16 mouse cellular contexts compared by ENCODE assay signal in genomic region chr1:34252267-34252666, GRCm38 (mm10).
"Had no signal": no experiment of that assay in that cellular context is flagged by ENCODE, and none has a peak within 500 bp of the region (broad histone marks: within the 10 kb centered on the region; RNA-seq: fewer than 3 reads in every experiment).

No protein-coding gene starts in this region.

- H3K9ac ChIP-seq: liver, embryonic 14.5 days; lung, embryonic 14.5 days; midbrain, embryonic 13.5 days; midbrain, embryonic 15.5 days; neural tube, embryonic 12.5 days; stomach, embryonic 15.5 days had no signal

- H3K4me2 ChIP-seq: lung, embryonic 14.5 days; midbrain, embryonic 11.5 days; midbrain, embryonic 13.5 days; midbrain, embryonic 15.5 days; neural tube, embryonic 12.5 days; stomach, embryonic 15.5 days had no signal

- ATAC-seq: lung, postnatal 0 days; midbrain, embryonic 13.5 days; midbrain, embryonic 15.5 days had no signal

- H3K4me3 ChIP-seq: megakaryocyte, embryonic 14.5 days; midbrain, embryonic 13.5 days; midbrain, embryonic 15.5 days; neural tube, embryonic 12.5 days; stomach, embryonic 15.5 days had no signal

- H3K27me3 ChIP-seq: megakaryocyte, embryonic 14.5 days; midbrain, embryonic 13.5 days; midbrain, embryonic 15.5 days; neural tube, embryonic 12.5 days; stomach, embryonic 15.5 days had no signal

- H3K9me3 ChIP-seq: megakaryocyte, embryonic 14.5 days; midbrain, embryonic 13.5 days; midbrain, embryonic 15.5 days; neural tube, embryonic 12.5 days; stomach, embryonic 15.5 days had no signal

- H3K27ac ChIP-seq: liver, embryonic 14.5 days; macrophage; midbrain, embryonic 13.5 days; midbrain, embryonic 15.5 days; neural tube, embryonic 12.5 days; stomach, embryonic 15.5 days; stomach, postnatal 0 days had no signal

- DNase-seq: liver; lung, embryonic 14.5 days; right cerebral cortex, postnatal 14 days; thymus, adult 2 months; thymus, postnatal 25 days; thymus, postnatal 4 days had no signal

- H3K4me1 ChIP-seq: megakaryocyte, embryonic 14.5 days; midbrain, embryonic 13.5 days; midbrain, embryonic 15.5 days; neural tube, embryonic 12.5 days; stomach, embryonic 15.5 days had no signal
